Mouse (Mus musculus): ENCODE measurements around the gene Adamtsl4.

Gene Adamtsl4

DNA sequence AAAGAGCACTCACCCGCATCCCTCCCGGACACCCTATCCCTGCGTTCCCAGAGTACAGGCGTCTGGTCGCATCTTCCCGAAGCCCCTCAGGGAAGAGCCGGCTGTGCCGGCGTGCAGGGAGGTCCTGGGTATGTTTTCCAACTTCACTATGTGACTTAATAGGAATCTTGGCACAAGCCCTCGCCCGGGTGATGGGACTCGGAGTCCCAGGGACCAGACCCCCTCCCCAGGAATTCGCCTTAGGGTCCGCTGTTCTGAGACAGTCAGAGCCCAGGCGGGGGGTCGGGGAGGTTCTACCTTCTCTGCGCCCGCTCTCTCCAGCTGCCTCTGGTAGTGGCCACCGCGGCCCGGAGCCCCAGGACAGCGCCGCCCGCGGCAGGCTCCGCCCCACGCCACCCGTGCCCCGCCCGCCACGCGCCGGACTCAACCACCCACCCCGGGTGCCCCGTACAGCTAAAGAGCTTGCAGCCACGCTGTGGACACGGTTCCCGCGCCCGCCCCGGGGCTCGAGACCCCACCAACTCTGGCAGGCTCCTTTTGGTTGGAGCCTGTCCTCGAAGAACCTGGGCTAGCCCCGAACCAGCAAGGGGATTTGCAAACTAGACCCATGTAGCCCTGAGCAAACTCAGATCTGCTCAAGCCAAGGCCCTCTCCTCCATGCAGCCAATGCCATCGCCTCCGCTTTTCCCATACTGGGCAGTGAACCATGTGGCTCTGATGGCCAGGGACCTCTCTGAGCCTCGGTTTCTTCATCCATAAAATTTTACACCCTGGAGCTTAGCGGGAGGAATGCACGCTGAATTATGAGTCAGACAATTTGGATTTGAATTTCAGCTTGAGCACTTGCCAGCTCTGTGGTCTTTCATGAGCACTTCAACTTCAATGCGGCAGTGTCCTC is at the start of gene Adamtsl4:
Gene Adamtsl4 (minus strand): TSS at position 394 of the 898 bp plus-strand sequence.
- no peak for DNase-seq (ENCODE audit: low spot score)

- no peak for DNase-seq (ENCODE audit: low spot score)
These were observed 47.5 kb upstream of the Adamtsl4 start for GRCm38 (mm10) chr3:95735071-95735670.

DNA sequence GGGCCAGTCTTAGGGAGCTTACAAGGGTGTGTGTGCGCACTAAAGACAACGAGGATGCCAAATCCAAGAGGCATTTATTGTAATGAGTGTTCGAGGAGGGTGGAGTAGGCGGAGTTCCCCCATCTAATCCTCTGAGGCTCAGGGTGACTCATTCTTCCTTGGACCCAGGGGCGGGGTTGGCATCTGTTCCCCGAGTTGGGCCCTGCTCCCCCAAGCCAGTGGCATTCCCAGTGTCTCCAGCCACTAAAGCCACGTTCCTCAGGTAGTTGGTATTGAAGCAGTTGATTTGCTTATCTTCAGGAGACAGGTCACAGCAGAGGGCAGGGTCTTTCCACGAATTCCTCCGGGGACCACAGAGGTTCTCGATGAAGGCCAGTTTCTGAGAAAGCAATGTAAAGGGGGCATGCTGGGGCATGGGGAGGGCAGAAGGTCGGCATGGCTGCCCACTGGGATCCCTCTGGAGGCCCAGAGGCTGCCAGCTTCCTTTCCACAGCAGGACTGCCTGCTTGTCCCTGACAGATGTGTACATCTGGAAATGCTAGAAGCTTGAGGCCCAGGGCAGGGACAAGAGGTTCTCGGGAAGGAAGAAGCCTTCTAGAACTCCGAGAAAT is 46.5 kb upstream of the Adamtsl4 start:
- peak; percentile 80 for DNase-seq (ENCODE audit: low spot score)

- no peak for DNase-seq (ENCODE audit: low spot score)
These were observed 45.2 kb upstream of the Adamtsl4 start for GRCm38 (mm10) chr3:95732744-95733521.

DNA sequence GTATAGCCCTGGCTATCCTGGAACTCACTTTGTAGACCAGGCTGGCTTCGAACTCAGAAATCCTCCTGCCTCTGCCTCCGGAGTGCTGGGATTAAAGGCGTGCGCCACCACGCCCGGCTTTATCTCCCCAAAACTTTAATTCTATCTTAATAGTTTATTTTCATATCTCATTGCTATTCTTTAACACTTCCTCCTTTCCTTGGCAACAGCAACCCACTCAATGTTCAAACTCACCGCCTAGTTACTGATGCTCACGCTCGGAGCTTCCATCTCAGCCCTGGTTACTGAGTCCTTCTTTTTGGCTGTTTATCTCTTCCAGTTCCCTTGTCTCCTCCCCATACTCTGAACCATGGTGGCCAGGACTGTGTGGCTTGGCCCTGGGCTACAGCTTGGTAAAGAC is 44.6 kb upstream of the Adamtsl4 start:
- DNase-seq (ENCODE audit: low spot score): no peak

DNA sequence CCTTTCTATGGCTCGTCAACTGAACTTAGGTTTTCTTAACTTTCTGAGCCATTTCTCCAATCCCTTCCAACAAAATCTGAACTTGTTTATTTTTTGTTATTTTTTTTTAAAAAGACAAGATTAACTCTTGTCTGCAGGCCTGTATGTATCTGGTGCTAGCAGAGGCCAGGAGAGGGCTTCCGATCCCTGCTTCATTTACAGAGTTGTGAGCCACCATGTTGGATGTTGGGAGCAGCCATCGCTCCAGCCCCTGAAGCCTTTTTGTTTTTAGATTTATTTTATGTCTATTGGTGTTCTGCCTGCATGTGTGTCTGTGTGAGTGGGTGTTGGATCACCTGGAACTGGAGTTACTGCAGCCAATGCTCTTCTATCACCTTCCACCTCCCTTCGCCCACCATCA is 44.1 kb upstream of the Adamtsl4 start:
- no peak for DNase-seq (ENCODE audit: low spot score)

DNA sequence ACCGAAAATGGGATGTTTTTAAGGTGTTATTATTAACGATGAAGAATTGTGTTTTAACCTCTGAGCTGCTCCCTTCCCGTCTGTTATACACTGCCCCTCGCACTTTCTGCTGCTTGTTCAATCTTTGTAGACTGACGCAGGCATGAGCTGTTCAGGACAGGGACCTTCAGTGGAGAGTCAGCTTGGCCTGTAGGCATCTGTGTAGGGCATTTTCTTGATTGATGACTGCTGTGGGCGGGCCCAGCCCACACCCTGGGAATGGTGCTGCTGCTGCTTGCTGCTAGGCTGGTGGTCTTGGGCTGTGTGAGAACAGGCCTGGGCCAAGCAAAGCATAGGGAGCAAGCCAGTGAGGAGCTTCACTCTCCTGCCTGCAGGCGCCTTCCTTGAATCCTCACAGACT is 42.7 kb upstream of the Adamtsl4 start:
- no peak for DNase-seq (ENCODE audit: low spot score)

DNA sequence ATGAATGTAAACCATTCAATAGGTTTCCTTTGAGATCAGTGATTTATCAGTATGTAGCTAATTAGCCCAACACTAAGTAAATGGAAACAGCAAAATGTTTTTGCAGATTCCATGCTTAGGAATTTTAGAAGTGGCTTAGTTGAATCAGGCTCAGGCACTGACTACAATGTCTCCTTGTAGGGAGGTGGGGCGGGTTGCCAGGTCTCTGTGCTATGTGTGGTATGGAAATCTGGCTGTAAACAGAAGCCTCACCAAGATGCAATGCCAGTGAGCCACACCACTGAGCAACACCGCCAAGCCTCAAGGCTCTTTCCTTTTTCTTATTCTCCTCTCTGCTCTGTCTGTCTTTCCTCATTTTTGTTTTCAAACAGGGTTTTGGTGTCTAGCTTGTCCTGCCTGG is 41.2 kb upstream of the Adamtsl4 start:
- DNase-seq (ENCODE audit: low spot score): no peak

GRCm38 (mm10) chr3:95726696-95727358 is 39.1 kb upstream of the Adamtsl4 start:
- DNase-seq (ENCODE audit: low spot score): no peak

GRCm38 (mm10) chr3:95725863-95726262 is 38.1 kb upstream of the Adamtsl4 start:
- DNase-seq (ENCODE audit: low spot score): no peak

DNA sequence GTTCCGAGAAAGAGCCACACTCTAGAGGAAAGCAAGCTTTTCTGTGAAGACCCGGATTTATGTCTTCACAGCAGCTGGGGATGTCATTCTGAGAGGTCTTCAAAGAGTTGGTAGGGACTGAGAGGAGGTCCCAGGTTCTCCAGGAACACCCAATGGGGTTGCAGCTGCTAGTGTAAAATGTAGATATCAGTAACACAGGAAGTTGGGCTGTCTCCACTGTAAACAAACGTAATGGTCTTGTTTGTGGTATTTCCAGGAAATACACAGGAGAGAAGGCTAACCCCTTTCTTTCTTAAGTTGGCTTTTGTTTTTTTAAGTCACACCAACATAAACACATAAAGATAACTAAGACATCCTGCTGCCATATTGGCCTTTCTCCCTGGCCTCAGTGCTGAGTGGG is 34.7 kb upstream of the Adamtsl4 start:
- DNase-seq (ENCODE audit: low spot score): no peak

DNA sequence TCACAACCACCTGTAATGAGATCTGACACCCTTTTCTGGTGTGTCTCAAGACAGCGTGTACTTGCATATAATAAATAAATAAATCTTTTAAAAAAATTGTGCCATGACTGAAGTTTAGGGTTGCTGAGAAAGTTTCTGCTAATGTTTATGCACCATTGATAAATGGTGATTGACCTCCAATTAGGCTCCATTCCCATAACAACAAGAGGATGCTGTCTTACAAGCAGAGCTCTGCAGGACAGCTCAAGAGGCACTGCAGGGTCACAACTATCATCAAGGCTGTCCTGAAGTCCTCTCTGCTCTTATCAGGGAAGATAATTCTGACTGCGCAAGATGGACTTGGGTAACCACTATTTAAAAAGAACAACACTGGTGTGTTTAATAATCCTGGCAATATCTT is 30.4 kb upstream of the Adamtsl4 start:
- no peak for DNase-seq (ENCODE audit: low spot score)

- no peak for DNase-seq (ENCODE audit: low spot score)
These were observed 28.4 kb upstream of the Adamtsl4 start for GRCm38 (mm10) chr3:95716075-95716474.

DNA sequence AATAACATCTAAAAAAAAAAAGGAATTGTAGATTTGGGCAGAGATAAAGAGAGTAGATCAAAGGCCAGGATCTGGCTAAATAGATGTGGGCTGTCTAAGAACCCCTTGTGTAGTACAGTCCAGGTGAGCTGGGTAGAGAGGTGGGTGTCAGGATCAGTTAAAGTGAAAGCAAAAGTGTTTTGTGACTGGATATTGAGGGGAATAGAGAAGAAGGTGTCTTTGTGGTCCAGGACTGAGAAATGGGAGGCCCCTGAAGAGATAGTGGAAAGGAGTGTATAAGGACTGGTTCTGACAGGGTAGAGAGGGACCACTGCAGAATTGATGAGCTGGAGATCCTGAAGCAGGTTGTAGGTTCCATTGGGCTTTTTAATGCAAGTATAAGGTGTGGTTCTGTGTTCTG is 22.2 kb upstream of the Adamtsl4 start:
- DNase-seq (ENCODE audit: low spot score): no peak

DNA sequence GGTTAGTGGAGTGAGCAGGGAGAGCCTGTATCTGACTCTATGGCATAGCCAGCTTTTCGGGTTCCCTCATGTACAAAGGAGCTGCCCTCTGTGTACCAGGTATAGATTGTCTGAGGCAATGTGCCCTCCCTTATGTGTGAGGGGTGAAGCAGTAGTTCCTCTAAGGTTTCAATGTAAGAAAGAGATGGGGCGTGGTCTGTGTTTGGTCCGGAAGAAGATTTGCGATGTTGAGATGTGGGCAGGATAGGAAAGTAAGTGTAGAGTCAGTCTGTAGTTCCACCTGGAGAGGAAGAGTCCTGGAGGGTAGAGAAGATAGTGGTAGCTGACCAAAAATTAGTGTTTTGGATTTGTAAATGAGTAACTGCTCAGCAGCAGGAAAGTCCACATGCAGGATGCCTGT is 21.3 kb upstream of the Adamtsl4 start:
- DNase-seq (ENCODE audit: low spot score): no peak

DNA sequence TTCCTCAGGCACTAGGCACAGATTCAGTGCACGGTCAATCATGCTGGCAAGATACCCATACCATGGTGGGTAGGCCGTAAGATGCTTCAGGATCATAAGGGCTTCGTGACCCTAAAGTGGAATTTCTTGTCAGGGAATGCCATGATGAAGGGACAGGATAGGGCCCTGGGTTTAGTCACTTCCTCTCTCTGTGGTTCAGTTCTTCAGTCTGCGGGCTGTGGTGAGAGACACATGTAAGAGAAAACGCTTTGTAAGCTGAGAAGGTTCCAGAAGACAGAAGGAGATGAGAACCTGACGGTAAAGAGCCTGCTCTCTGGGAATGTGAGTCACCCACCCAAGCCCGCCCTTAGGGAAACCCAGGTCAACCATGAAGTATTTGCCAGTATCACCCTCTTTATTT is 19.8 kb upstream of the Adamtsl4 start:
- DNase-seq (ENCODE audit: low spot score): no peak

DNA sequence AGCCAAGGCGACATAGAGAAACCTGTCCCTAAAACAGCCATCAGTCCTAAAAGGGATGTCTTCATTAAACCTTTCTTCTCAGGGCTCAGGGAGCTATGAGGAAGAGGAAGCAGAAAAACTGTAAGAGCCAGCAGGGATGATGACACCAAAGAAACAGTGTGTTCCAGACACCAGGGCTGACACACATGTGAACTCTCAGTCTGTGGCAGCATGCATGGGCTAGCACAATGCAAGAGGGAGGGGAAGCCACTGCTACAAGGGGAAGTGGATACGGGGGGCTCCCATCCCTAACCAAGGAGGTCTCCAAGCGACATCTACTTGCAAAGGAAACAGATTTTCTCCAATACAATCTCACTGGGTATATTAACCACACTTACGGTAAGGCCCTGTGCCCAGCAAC is 18.6 kb upstream of the Adamtsl4 start:
- no peak for DNase-seq (ENCODE audit: low spot score)

DNA sequence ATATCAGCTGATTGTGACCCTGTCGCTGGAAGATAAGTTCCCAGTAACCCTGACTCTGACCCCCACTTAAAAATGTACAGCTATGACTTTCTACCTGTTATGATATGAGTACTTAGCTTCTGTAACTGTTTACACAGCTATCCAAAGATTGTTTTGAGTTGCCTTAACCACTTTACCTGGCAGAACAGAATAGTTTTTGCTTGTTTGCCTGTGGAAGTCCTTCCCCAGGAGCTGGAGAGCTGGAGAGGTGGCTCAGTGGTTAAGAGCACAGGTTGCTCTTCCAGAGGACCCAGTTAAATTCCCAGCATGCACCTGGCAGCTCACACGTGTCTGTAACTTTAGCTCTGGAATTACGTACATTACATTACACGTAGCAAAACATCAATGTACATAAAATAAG is 16.9 kb upstream of the Adamtsl4 start:
- no peak for DNase-seq (ENCODE audit: low spot score)

- DNase-seq (ENCODE audit: low spot score): no peak
These were observed 15.6 kb upstream of the Adamtsl4 start for GRCm38 (mm10) chr3:95703276-95703675.

DNA sequence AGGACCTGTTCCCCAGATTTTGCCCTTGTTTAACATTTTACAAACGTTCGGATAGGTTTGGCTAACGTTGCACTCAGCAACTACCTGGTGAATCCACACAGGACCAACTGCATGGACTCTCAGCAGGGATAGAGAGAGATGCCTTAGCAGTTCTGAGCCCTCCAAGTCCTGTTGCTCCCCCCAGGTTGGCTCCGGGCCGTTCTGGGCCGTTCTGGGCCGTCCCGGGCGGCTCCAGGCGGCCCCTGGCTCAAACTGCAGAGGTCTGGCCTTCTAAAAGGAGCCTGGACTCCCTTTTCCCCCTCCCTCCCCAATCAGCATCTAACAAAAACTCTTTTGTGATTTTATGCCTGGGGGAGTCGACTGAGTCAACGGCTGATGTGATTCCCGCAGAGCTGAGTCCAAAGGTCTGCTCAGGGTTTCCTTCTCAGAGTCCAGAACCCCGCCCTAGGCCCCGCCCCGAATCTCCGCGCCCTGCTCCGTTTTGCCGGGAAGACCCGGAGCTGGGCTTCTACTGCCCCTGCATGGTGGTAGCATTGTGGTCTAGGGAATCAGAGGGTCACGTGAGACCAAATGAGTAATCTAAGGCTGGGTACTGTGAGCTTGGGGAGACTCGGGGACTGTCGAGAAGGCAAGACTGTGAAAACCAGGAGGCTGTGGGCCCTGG is 14.3 kb upstream of the Adamtsl4 start:
- DNase-seq (ENCODE audit: low spot score): no peak

GRCm38 (mm10) chr3:95701085-95701484 is 13.4 kb upstream of the Adamtsl4 start:
- DNase-seq (ENCODE audit: low spot score): no peak
